Mouse (Mus musculus): ENCODE data around the gene Dhrs9.
A peak's percentile ranks its signal among the peaks of the same experiment; 100 is the strongest.

Dhrs9 gene

GRCm38 (mm10) chr2:69424829-69425228, 44.6 kb downstream of the Dhrs9 start:
- no peak for DNase-seq

GRCm38 (mm10) chr2:69426081-69426480, 45.8 kb downstream of the Dhrs9 start:
- DNase-seq = no peak

- no peak for DNase-seq
These were observed 46.9 kb downstream of the Dhrs9 start for GRCm38 (mm10) chr2:69427141-69427540.

GRCm38 (mm10) chr2:69428116-69428515, 47.9 kb downstream of the Dhrs9 start:
- DNase-seq = peak; percentile 66

GRCm38 (mm10) chr2:69441656-69442055, 61.4 kb downstream of the Dhrs9 start:
- no peak for DNase-seq

GRCm38 (mm10) chr2:69445896-69446472, 65.7 kb downstream of the Dhrs9 start:
- DNase-seq = no peak

GRCm38 (mm10) chr2:69448581-69448980, 68.3 kb downstream of the Dhrs9 start:
- no peak for DNase-seq

GRCm38 (mm10) chr2:69451128-69451527, 70.9 kb downstream of the Dhrs9 start:
- DNase-seq = no peak

All from right cerebral cortex, postnatal 25 days (tissue).